Mouse (Mus musculus) CH12.LX (cell line): ENCODE data around the gene Nhej1. TPM values are rescaled to one million over a fixed set of nuclear protein-coding genes. Genes with fewer than 3 reads are reported as not detected.
A peak's percentile ranks its signal among the peaks of the same experiment; 100 is the strongest.

Experiments
- DNase-seq: peaks from one replicate; pipeline ENCODE4 v3.0.0-alpha.2; 2013; ENCODE audit errors: extremely low read depth
- H3K27ac ChIP-seq: 2 replicates; pipeline ENCODE4 v1.5.1; 2012; ENCODE audit warnings: low read depth, mild to moderate bottlenecking, control low read depth, moderate library complexity; ENCODE audit not compliant: insufficient read depth
- H3K27me3 ChIP-seq: replicated peaks from 2 replicates; pipeline ENCODE3; 2012; ENCODE audit warnings: inconsistent platforms
- H3K36me3 ChIP-seq, 2 experiments: replicated peaks in 1 of 2; 2 replicates each; pipeline versions ENCODE3 to v1.6.1; 2012; ENCODE audit warnings: inconsistent platforms in 1 of 2, low read length in 1 of 2, mild to moderate bottlenecking in 1 of 2, mixed read lengths in 1 of 2, moderate library complexity in 1 of 2; ENCODE audit not compliant: control insufficient read depth in 1 of 2, insufficient read depth in 1 of 2
- H3K4me1 ChIP-seq, 2 experiments: 2 replicates each; pipeline ENCODE4 v1.6.1; 2012; ENCODE audit warnings: inconsistent platforms in 1 of 2, moderate library complexity in 1 of 2; ENCODE audit not compliant: insufficient read depth in 2 of 2, control insufficient read depth in 1 of 2
- H3K4me2 ChIP-seq: 2 replicates; pipeline ENCODE4 v1.6.1; 2012; ENCODE audit warnings: low read depth, mild to moderate bottlenecking, control low read depth; ENCODE audit not compliant: poor library complexity, insufficient read depth, severe bottlenecking
- H3K4me3 ChIP-seq, 3 experiments: fragments of 150-350 bp in 1 of 3; sonication (generic) in 1 of 3; replicated peaks in 1 of 3; 2 replicates each; pipeline versions ENCODE3 to v1.5.1; 2011 to 2012; ENCODE audit warnings: low read depth in 2 of 3, low read length in 2 of 3, mild to moderate bottlenecking in 2 of 3, moderate library complexity in 2 of 3, control low read depth in 1 of 3, improper control_type of control experiment in 1 of 3, inconsistent platforms in 1 of 3, mixed read lengths in 1 of 3; ENCODE audit not compliant: poor library complexity in 1 of 3
- H3K79me2 ChIP-seq: replicated peaks from 2 replicates; pipeline ENCODE4 v1.6.1; 2012; ENCODE audit warnings: mild to moderate bottlenecking, moderate library complexity; ENCODE audit not compliant: control insufficient read depth, poor library complexity, insufficient read depth, severe bottlenecking; ENCODE audit errors: extremely low read depth
- H3K9ac ChIP-seq: 2 replicates; pipeline ENCODE4 v1.6.1; 2012; ENCODE audit warnings: low read depth, mild to moderate bottlenecking, control low read depth, moderate library complexity; ENCODE audit not compliant: insufficient read depth
- H3K9me3 ChIP-seq: replicated peaks from 2 replicates; pipeline ENCODE3; 2012; ENCODE audit warnings: low read length, inconsistent platforms, mixed read lengths
- BHLHE40 ChIP-seq: IDR thresholded peaks from 2 replicates; pipeline ENCODE4 v1.6.1; 2011; ENCODE audit warnings: mild to moderate bottlenecking, low read depth, low read length, improper control_type of control experiment
- CHD1 ChIP-seq: IDR thresholded peaks from 2 replicates; pipeline ENCODE4 v1.6.1; 2012; ENCODE audit warnings: low read depth, low read length, improper control_type of control experiment, inconsistent platforms
- CHD2 ChIP-seq: IDR thresholded peaks from 2 replicates; pipeline ENCODE4 v1.6.1; 2011; ENCODE audit warnings: low read length, improper control_type of control experiment
- CTCF ChIP-seq, 2 experiments: IDR thresholded peaks in 1 of 2; conservative IDR thresholded peaks in 1 of 2; 2 replicates each; pipeline ENCODE4 v1.5.1; 2011 to 2012; ENCODE audit warnings: low read depth in 2 of 2, low read length in 2 of 2, improper control_type of control experiment in 1 of 2, inconsistent platforms in 1 of 2, mild to moderate bottlenecking in 1 of 2, moderate library complexity in 1 of 2
- E2F4 ChIP-seq: IDR thresholded peaks from 2 replicates; pipeline ENCODE4 v1.6.1; 2011; ENCODE audit warnings: low read depth, low read length, improper control_type of control experiment; ENCODE audit not compliant: insufficient replicate concordance
- ELF1 ChIP-seq: IDR thresholded peaks from 2 replicates; pipeline ENCODE4 v1.6.1; 2014; ENCODE audit warnings: low read depth, mild to moderate bottlenecking, inconsistent platforms, low read length, improper control_type of control experiment
- EP300 ChIP-seq: IDR thresholded peaks from 2 replicates; pipeline ENCODE4 v1.6.1; 2011; ENCODE audit warnings: low read length, improper control_type of control experiment
- ETS1 ChIP-seq: conservative IDR thresholded peaks from 2 replicates; pipeline ENCODE4 v1.6.1; 2012; ENCODE audit warnings: low read depth, mild to moderate bottlenecking, inconsistent platforms, low read length, improper control_type of control experiment, moderate library complexity
- GABPA ChIP-seq: IDR thresholded peaks from 2 replicates; pipeline ENCODE4 v1.6.1; 2012; ENCODE audit warnings: low read depth, low read length, improper control_type of control experiment, inconsistent platforms; ENCODE audit not compliant: insufficient replicate concordance
- HCFC1 ChIP-seq: IDR thresholded peaks from 2 replicates; pipeline ENCODE4 v1.6.1; 2012; ENCODE audit warnings: low read depth, mild to moderate bottlenecking, inconsistent platforms, low read length, improper control_type of control experiment
- IRF4 ChIP-seq: IDR thresholded peaks from 2 replicates; pipeline ENCODE4 v1.6.1; 2014; ENCODE audit warnings: low read depth, mild to moderate bottlenecking, inconsistent platforms, low read length, improper control_type of control experiment
- JUN ChIP-seq: IDR thresholded peaks from 2 replicates; pipeline ENCODE4 v1.6.1; 2011; ENCODE audit warnings: low read depth, mild to moderate bottlenecking, low read length, improper control_type of control experiment, moderate library complexity; ENCODE audit not compliant: insufficient read depth
- JUND ChIP-seq: conservative IDR thresholded peaks from 2 replicates; pipeline ENCODE4 v1.6.1; 2011; ENCODE audit warnings: low read depth, low read length, improper control_type of control experiment
- KAT2A ChIP-seq: IDR thresholded peaks from 2 replicates; pipeline ENCODE4 v1.6.1; 2012; ENCODE audit warnings: low read length, improper control_type of control experiment, inconsistent platforms; ENCODE audit not compliant: insufficient replicate concordance
- MAFK ChIP-seq: IDR thresholded peaks from 2 replicates; pipeline ENCODE4 v1.6.1; 2011; ENCODE audit warnings: low read length, improper control_type of control experiment; ENCODE audit not compliant: insufficient replicate concordance
- MAX ChIP-seq: IDR thresholded peaks from 2 replicates; pipeline ENCODE4 v1.6.1; 2011; ENCODE audit warnings: low read length, improper control_type of control experiment
- MAZ ChIP-seq: IDR thresholded peaks from 2 replicates; pipeline ENCODE4 v1.6.1; 2012; ENCODE audit warnings: low read depth, mild to moderate bottlenecking, inconsistent platforms, low read length, improper control_type of control experiment, moderate library complexity
- MXI1 ChIP-seq: IDR thresholded peaks from 2 replicates; pipeline ENCODE4 v1.6.1; 2011; ENCODE audit warnings: mild to moderate bottlenecking, low read depth, low read length, improper control_type of control experiment
- MYC ChIP-seq: IDR thresholded peaks from 2 replicates; pipeline ENCODE4 v1.6.1; 2011; ENCODE audit warnings: low read depth, mild to moderate bottlenecking, improper control_type of control experiment, low read length
- NELFE ChIP-seq: IDR thresholded peaks from 2 replicates; pipeline ENCODE4 v1.6.1; 2011; ENCODE audit warnings: low read depth, low read length, improper control_type of control experiment
- NRF1 ChIP-seq: IDR thresholded peaks from 2 replicates; pipeline ENCODE4 v1.6.1; 2014; ENCODE audit warnings: low read depth, mild to moderate bottlenecking, inconsistent platforms, low read length, improper control_type of control experiment, moderate library complexity
- PAX5 ChIP-seq: IDR thresholded peaks from 2 replicates; pipeline ENCODE4 v1.6.1; 2012; ENCODE audit warnings: low read length, inconsistent platforms, mixed read lengths
- POLR2A ChIP-seq: IDR thresholded peaks from 2 replicates; pipeline ENCODE4 v1.6.1; 2011; ENCODE audit warnings: low read depth, mild to moderate bottlenecking, improper control_type of control experiment, low read length
- POLR2AphosphoS2 ChIP-seq: IDR thresholded peaks from 2 replicates; pipeline ENCODE4 v1.6.1; 2011; ENCODE audit warnings: low read depth, low read length, improper control_type of control experiment
- RAD21 ChIP-seq: IDR thresholded peaks from 2 replicates; pipeline ENCODE4 v1.6.1; 2011; ENCODE audit warnings: low read depth, mild to moderate bottlenecking, low read length, improper control_type of control experiment, moderate library complexity
- RCOR1 ChIP-seq: conservative IDR thresholded peaks from 2 replicates; pipeline ENCODE4 v1.6.1; 2012; ENCODE audit warnings: low read depth, mild to moderate bottlenecking, inconsistent platforms, low read length, improper control_type of control experiment
- SIN3A ChIP-seq: IDR thresholded peaks from 2 replicates; pipeline ENCODE4 v1.6.1; 2012; ENCODE audit warnings: low read length, improper control_type of control experiment, inconsistent platforms
- SMC3 ChIP-seq: IDR thresholded peaks from 2 replicates; pipeline ENCODE4 v1.6.1; 2011; ENCODE audit warnings: low read depth, low read length, improper control_type of control experiment
- TBP ChIP-seq: conservative IDR thresholded peaks from 2 replicates; pipeline ENCODE4 v1.6.1; 2011; ENCODE audit warnings: low read depth, low read length, improper control_type of control experiment
- TCF12 ChIP-seq: IDR thresholded peaks from 2 replicates; pipeline ENCODE4 v1.6.1; 2014; ENCODE audit warnings: low read depth, mild to moderate bottlenecking, inconsistent platforms, low read length, improper control_type of control experiment
- UBTF ChIP-seq: IDR thresholded peaks from 2 replicates; pipeline ENCODE4 v1.6.1; 2012; ENCODE audit warnings: low read depth, mild to moderate bottlenecking, inconsistent platforms, low read length, improper control_type of control experiment, moderate library complexity
- USF1 ChIP-seq: IDR thresholded peaks from 2 replicates; pipeline ENCODE4 v1.6.1; 2014; ENCODE audit warnings: low read depth, mild to moderate bottlenecking, inconsistent platforms, low read length, improper control_type of control experiment
- USF2 ChIP-seq: conservative IDR thresholded peaks from 2 replicates; pipeline ENCODE4 v1.6.1; 2011; ENCODE audit warnings: low read depth, low read length, improper control_type of control experiment
- ZC3H11A ChIP-seq: IDR thresholded peaks from 2 replicates; pipeline ENCODE4 v1.6.1; 2012; ENCODE audit warnings: low read depth, mild to moderate bottlenecking, inconsistent platforms, low read length, improper control_type of control experiment
- ZKSCAN1 ChIP-seq: IDR thresholded peaks from 2 replicates; pipeline ENCODE4 v1.6.1; 2012; ENCODE audit warnings: low read depth, inconsistent platforms, low read length, improper control_type of control experiment, borderline replicate concordance
- ZNF384 ChIP-seq: IDR thresholded peaks from 2 replicates; pipeline ENCODE4 v1.6.1; 2012; ENCODE audit warnings: low read depth, low read length, improper control_type of control experiment, inconsistent platforms
- dilution Hi-C: fragments of 300-500 bp; cut with MboI; formaldehyde crosslinking; loops from 2 replicates; pipeline ENCODE4 v1.14.3; 2020; ENCODE audit warnings: low sequenced_read_pairs; ENCODE audit not compliant: extremely low pct_unique_long_range_greater_than_20kb, extremely low pct_ligation_motif_present
- in situ Hi-C: fragments of 300-500 bp; cut with MboI; formaldehyde crosslinking; loops from 3 replicates; pipeline ENCODE4 v1.14.3; 2019; ENCODE audit warnings: low sequenced_read_pairs, low pct_ligation_motif_present, low pct_unique_long_range_greater_than_20kb, mixed read lengths
- polyA plus RNA-seq: library from polyadenylated mRNA; unstranded; fragments of >175 nt; gene quantifications from 2 replicates; pipeline ENCODE4 v1.2.1, GENCODE M21; 2012; ENCODE audit warnings: low read depth; ENCODE audit not compliant: insufficient read length
- total RNA-seq, 2 experiments: library from RNA; depleted of rRNA; stranded (reverse); fragments of 300-350 nt in 1 of 2; fragments of >200 nt in 1 of 2; gene quantifications; 2 replicates each; pipeline ENCODE4 v1.2.3; 2012 to 2014

Gene Nhej1
- total and polyA plus RNA-seq, 3 experiments, result 2.8 to 4.0 (median 3.7) TPM

DNA sequence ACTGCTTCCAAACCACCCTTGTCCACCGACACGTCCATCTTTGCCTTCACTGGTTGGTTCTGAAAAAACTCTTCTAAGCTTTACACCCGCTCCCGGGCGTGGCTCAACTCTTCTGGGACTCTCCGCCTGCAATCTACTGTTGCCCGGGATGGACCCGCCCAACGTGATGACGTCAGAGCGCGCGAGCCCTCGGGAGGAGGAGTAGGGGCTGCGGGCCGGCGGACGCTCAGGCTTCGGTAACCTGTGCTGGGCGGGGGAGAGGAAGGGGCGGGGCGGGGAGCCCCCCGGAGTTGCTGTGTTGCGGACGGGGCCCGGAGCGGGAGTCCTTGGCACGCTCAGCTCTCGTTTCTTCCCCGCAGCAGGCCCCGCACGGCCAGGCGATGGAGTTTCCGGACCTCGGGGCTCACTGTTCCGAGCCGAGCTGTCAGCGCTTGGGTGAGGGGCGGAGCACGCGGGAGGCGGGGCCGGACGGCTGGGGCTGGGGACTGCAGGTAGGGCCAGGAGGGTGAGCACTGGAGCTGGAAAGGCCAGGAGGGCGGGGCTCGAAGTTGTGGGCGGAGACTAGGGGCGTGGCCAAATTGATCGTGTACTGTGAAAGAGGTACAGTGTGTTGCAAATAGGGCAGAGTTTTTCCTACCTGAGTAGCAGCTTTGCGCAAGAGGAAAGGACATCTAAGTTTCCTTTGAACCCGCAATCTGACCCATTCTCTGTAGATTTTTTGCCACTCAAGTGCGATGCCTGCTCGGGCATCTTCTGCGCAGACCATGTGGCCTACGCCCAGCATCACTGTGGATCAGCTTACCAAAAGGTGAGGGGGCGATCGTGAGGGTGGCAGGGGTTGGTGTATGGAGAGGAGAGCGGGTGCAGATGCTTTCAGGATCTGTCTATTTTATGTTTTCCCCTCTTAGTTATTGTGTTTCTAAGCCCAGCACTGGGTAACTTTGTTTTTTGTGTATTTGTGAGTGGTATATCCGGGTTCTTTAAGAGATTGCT lies 43.8 kb upstream of the Nhej1 start, which contains the start of gene Zfand2b:
Zfand2b (plus strand) TSS at position 175 of the 993 bp plus-strand sequence.
- peak within 1 kb of the TSS; percentile 67; the same call in 1 of the 2 replicates for H3K27ac ChIP-seq
- DNase-seq, result peak; percentile 94
- H3K9me3 ChIP-seq, result no peaks in the 10 kb centered on the region
- dilution Hi-C loops, result no loop called here
- H3K79me2 ChIP-seq, result no peaks in the 10 kb centered on the region
- H3K36me3 ChIP-seq, result peaks cover 39 to 43% of the 10 kb centered on the region in 2 experiments
- peak within 1 kb of the TSS; percentile 71 for H3K9ac ChIP-seq
- peak within 1 kb of the TSS; percentile 77 for H3K4me2 ChIP-seq
- in situ Hi-C loops, result no loop called here
- no peaks in the 10 kb centered on the region for H3K27me3 ChIP-seq
- peaks cover 6 to 25% of the 10 kb centered on the region in 2 experiments for H3K4me1 ChIP-seq
- peak within 1 kb of the TSS; percentile 55 to 67 (median 66) for H3K4me3 ChIP-seq
- no peak for TF ChIP-seq ZKSCAN1
- peak; percentile 94 for TF ChIP-seq MAZ
- TF ChIP-seq POLR2A, result peak; percentile 84
- TF ChIP-seq GABPA, result no peak
- TF ChIP-seq USF2, result no peak
- peak; percentile 60; the same call in 1 of the 2 replicates for TF ChIP-seq MXI1
- TF ChIP-seq UBTF, result no peak; the same call in 1 of the 2 replicates
- no peak; the same call in 1 of the 2 replicates for TF ChIP-seq MAX
- peak; percentile 58; the same call in 1 of the 2 replicates for TF ChIP-seq SIN3A
- TF ChIP-seq RCOR1, result 0 out of 2 replicates have a peak, but pooled peaks have one; percentile 44
- peak; percentile 63 for TF ChIP-seq MYC
- TF ChIP-seq PAX5, result no peak
- peak in 1 of 2 experiments; percentile 4; a peak in 1 of 4 replicates for TF ChIP-seq CTCF (conservative IDR thresholded peaks at IDR 0.05 in 1 of 2, IDR thresholded peaks at IDR 0.05 in 1 of 2; ENCODE audit: low read depth in 2 of 2, low read length in 2 of 2)
- TF ChIP-seq USF1, result no peak
- TF ChIP-seq POLR2AphosphoS2, result peak; percentile 71; the same call in 1 of the 2 replicates
- TF ChIP-seq KAT2A, result peak; percentile 60; the same call in 1 of the 2 replicates
- no peak; the same call in 1 of the 2 replicates for TF ChIP-seq IRF4
- TF ChIP-seq SMC3, result no peak
- 0 out of 2 replicates have a peak, but pooled peaks have one; percentile 63 for TF ChIP-seq TBP
- TF ChIP-seq ELF1, result peak; percentile 53
- no peak for TF ChIP-seq JUND
- no peak; the same call in 1 of the 2 replicates for TF ChIP-seq RAD21
- TF ChIP-seq CHD2, result peak; percentile 16; the same call in 1 of the 2 replicates
- peak; percentile 56 for TF ChIP-seq HCFC1
- no peak for TF ChIP-seq EP300
- no peak for TF ChIP-seq MAFK
- TF ChIP-seq TCF12, result peak; percentile 89
- TF ChIP-seq CHD1, result no peak
- 0 out of 2 replicates have a peak, but pooled peaks have one; percentile 3 for TF ChIP-seq JUN
- no peak for TF ChIP-seq ZC3H11A
- peak; percentile 78 for TF ChIP-seq BHLHE40
- TF ChIP-seq ETS1, result no peak; the same call in 1 of the 2 replicates
- TF ChIP-seq NRF1, result peak; percentile 38
- TF ChIP-seq ZNF384, result peak; percentile 50; the same call in 1 of the 2 replicates
- TF ChIP-seq E2F4, result 0 out of 2 replicates have a peak, but pooled peaks have one; percentile 60
- peak; percentile 78; the same call in 1 of the 2 replicates for TF ChIP-seq NELFE
